Mouse (Mus musculus): ENCODE data around the gene Padi6.
A peak's percentile ranks its signal among the peaks of the same experiment; 100 is the strongest.

Gene Padi6

GRCm38 (mm10) chr4:140750328-140750727, 7.9 kb upstream of the Padi6 start:
- DNase-seq (ENCODE audit: extremely low read depth, low read depth) = no peak

GRCm38 (mm10) chr4:140747978-140748377, 5.5 kb upstream of the Padi6 start:
- no peak for DNase-seq (ENCODE audit: extremely low read depth, low read depth)

- DNase-seq (ENCODE audit: extremely low read depth, low read depth) = peak; percentile 48
Measured at GRCm38 (mm10) chr4:140744654-140745053, 2.2 kb upstream of the Padi6 start.

GRCm38 (mm10) chr4:140743086-140743485, 643 bp upstream of the Padi6 start:
- DNase-seq (ENCODE audit: extremely low read depth, low read depth) = no peak

GRCm38 (mm10) chr4:140741401-140741800, 1.0 kb downstream of the Padi6 start:
- no peak for DNase-seq (ENCODE audit: extremely low read depth, low read depth)

GRCm38 (mm10) chr4:140740655-140741054, 1.8 kb downstream of the Padi6 start:
- DNase-seq (ENCODE audit: extremely low read depth, low read depth) = peak; percentile 33

GRCm38 (mm10) chr4:140732871-140733270, 9.6 kb downstream of the Padi6 start:
- DNase-seq (ENCODE audit: extremely low read depth, low read depth) = no peak

GRCm38 (mm10) chr4:140731654-140732053, 10.8 kb downstream of the Padi6 start:
- DNase-seq (ENCODE audit: extremely low read depth, low read depth) = no peak

GRCm38 (mm10) chr4:140726907-140727306, 15.5 kb downstream of the Padi6 start:
- no peak for DNase-seq (ENCODE audit: extremely low read depth, low read depth)

- DNase-seq (ENCODE audit: extremely low read depth, low read depth) = no peak
Measured at GRCm38 (mm10) chr4:140724739-140725138, 17.7 kb downstream of the Padi6 start.

- DNase-seq (ENCODE audit: extremely low read depth, low read depth) = no peak
Measured at GRCm38 (mm10) chr4:140723801-140724200, 18.6 kb downstream of the Padi6 start.

- no peak for DNase-seq (ENCODE audit: extremely low read depth, low read depth)
Measured at GRCm38 (mm10) chr4:140723192-140723591, 19.3 kb downstream of the Padi6 start.

GRCm38 (mm10) chr4:140722710-140723109, 19.7 kb downstream of the Padi6 start:
- no peak for DNase-seq (ENCODE audit: extremely low read depth, low read depth)

- no peak for DNase-seq (ENCODE audit: extremely low read depth, low read depth)
Measured at GRCm38 (mm10) chr4:140721968-140722490, 20.4 kb downstream of the Padi6 start.

- DNase-seq (ENCODE audit: extremely low read depth, low read depth) = no peak
Measured at GRCm38 (mm10) chr4:140720091-140720490, 22.4 kb downstream of the Padi6 start.

GRCm38 (mm10) chr4:140718436-140718835, 24.0 kb downstream of the Padi6 start:
- DNase-seq (ENCODE audit: extremely low read depth, low read depth) = no peak

- no peak for DNase-seq (ENCODE audit: extremely low read depth, low read depth)
Measured at GRCm38 (mm10) chr4:140716994-140717393, 25.4 kb downstream of the Padi6 start.

GRCm38 (mm10) chr4:140714586-140714985, 27.9 kb downstream of the Padi6 start:
- DNase-seq (ENCODE audit: extremely low read depth, low read depth) = no peak

GRCm38 (mm10) chr4:140713480-140714365, 28.7 kb downstream of the Padi6 start:
- no peak for DNase-seq (ENCODE audit: extremely low read depth, low read depth)

GRCm38 (mm10) chr4:140711360-140711759, 31.1 kb downstream of the Padi6 start:
- no peak for DNase-seq (ENCODE audit: extremely low read depth, low read depth)

- DNase-seq (ENCODE audit: extremely low read depth, low read depth) = no peak
Measured at GRCm38 (mm10) chr4:140710781-140711180, 31.7 kb downstream of the Padi6 start.

- DNase-seq (ENCODE audit: extremely low read depth, low read depth) = no peak
Measured at GRCm38 (mm10) chr4:140709617-140710016, 32.8 kb downstream of the Padi6 start.

- no peak for DNase-seq (ENCODE audit: extremely low read depth, low read depth)
Measured at GRCm38 (mm10) chr4:140709111-140709510, 33.3 kb downstream of the Padi6 start.
